Mouse (Mus musculus) testis, postnatal 10 days (tissue): ENCODE measurements around the gene Ngly1.

Experiments used
- DNase-seq: peaks from one replicate; pipeline ENCODE4 v3.0.0; 2021; ENCODE audit warnings: low spot score

Ngly1 gene

DNA sequence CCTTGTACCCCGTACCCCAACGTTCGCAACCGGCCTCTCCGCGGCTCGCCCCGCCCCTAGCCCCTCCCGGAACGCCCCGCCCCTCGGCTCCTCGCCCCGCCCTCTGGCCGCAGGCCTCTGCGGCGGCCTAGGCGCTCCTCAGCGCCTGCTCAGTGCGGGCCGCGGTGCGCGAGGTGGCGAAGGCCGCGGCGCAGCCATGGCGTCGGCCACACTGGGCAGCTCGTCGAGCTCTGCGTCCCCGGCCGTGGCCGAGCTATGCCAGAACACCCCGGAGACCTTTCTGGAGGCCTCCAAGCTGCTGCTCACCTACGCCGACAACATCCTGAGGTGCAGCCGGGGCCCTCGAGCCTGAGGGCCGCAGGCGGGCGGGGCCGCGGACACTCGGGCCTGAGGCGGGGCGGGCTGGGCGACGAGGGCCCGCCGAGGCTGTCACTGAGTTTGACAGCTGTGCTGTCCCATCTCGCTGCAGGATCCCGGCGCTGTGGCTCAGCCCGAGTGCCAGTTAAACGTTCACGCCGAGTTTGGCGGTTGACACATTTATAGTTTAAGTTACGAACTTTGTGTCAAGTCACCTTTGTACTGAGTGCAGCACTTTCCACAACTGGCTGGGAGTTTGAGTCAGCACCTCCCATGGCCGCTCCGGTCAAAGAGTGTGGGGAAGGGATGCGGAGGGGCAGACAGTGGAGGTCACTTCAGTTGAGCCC lies at the start of gene Ngly1, which contains the start of gene Oxsm:
Gene Ngly1, plus strand, starts transcription at position 110 of the 704 bp plus-strand sequence.
Gene Oxsm, minus strand, starts transcription at position 638 of the 704 bp plus-strand sequence.
- peak; percentile 95 for DNase-seq

DNA sequence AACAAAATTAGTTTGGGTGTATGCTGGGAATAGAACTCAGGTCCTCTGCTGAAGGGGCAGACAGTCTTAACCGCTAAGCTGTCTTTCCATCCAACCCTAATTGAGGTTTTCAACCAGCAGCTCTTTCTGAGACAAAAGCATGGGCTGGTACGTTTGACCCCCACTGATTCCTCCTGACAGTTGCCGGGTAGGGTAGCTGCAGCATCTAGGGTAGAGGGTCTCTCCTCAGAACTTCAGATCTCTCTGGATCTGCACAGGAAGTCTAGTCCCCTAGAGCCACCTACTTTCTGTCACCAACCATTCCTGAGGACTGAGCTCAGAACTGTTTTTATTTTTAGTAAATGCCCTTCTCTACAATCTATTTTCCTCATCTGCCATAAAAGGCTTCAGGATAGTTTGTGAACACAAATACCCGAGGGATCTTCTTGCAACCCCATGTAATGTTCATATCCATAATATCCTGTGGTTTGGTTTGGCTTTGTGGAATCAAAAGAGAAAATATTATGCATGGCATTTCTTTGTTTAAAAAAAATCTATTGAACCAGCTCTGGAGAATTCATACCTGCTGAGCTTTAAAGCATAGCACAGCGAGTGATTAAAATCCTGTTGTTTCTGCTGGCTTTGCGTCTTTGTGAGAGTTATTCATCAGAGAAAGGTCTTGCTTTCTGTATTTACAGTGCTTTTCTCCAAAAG lies 48.7 kb upstream of the Ngly1 start:
- DNase-seq, result no peak

DNA sequence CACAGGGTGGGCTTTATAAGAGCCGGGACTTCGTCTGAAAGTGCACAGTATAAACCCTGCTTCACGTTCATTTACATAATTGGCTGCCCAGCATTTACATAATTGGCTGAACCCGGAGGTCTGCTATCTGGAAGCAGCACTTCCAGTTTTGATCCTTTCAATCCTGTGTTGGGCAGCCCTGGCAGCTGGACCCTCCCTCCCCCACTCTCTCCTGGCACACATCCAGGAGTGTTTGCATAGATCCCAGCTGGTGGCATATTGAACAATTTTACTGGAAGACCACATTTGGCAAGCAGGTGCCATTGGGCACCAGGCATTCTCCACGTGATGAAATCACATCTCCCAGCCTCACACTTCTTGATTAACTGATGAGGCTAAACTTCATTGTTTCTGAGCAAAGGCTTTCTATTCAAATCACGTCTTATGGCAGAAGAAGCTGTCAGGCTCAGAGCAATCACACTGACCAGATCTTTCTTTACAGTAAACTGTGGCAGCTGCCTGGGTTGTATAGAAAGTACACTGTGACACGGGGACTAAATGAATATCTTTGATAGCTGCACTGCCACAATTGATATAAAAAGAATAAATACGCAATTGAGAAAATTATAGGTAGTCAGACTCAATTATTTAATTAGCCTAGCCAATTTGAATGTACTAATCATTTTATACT lies 48.0 kb upstream of the Ngly1 start:
- peak; percentile 53 for DNase-seq

GRCm38 (mm10) chr14:16201673-16202072 lies 47.4 kb upstream of the Ngly1 start:
- no peak for DNase-seq

GRCm38 (mm10) chr14:16207722-16208121 lies 41.4 kb upstream of the Ngly1 start:
- DNase-seq, result no peak

- DNase-seq, result no peak
These were observed 30.1 kb upstream of the Ngly1 start for GRCm38 (mm10) chr14:16219015-16219414.

DNA sequence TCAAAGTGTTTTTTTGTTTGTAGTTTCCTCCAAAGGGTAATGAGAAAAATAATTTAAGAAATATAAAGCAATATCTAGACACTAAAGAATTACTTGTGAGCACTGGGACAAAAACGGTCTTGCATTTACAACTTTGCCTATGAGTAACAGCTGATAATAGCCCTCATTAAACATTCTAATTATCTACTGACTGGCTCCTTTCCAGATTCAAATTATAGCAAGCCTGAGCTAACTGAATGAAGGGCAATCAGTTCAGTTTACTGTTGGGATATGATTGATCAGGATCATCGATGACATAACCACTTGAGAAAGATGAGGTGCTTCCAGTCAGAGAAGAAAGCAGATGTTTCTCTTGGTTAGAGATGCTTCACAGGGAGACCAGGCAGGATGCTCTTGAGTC lies 19.7 kb upstream of the Ngly1 start:
- no peak for DNase-seq

- no peak for DNase-seq
These were observed 18.5 kb upstream of the Ngly1 start for GRCm38 (mm10) chr14:16230581-16230980.

- DNase-seq, result no peak
These were observed 15.6 kb upstream of the Ngly1 start for GRCm38 (mm10) chr14:16233515-16233914.

GRCm38 (mm10) chr14:16236466-16236865 lies 12.6 kb upstream of the Ngly1 start:
- DNase-seq, result no peak

- no peak for DNase-seq
These were observed 6.8 kb upstream of the Ngly1 start for GRCm38 (mm10) chr14:16242193-16242815.

GRCm38 (mm10) chr14:16242947-16243602 lies 6.0 kb upstream of the Ngly1 start:
- DNase-seq, result peak; percentile 90

DNA sequence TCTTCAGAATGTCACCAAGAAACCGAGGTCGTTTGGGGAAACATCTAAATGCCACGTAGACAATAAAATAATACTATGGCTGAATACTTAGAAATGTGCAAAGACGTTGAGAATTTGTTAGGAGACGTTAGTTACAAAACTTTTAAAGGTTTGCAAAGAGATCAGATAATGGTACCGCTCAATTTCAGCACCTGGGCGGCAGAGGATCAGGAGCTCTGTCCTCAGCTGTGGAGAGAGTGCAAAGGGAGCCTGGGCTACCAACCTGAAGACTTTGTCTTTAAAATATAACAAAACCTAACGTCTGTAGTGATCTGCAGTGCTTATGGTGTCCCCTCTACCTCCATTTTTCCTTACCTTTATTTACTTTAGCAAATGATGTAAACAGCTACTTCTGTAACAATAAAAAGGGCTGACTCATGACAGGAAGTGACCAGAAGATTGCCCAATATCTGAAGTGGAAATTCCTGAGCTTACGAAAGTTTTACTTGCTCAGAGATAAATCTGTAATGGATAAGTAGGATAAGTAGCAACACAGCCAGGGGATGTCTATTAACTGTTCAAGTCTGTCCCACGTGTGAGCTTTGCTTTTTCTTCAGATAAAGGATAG lies 5.4 kb upstream of the Ngly1 start:
- DNase-seq, result no peak

DNA sequence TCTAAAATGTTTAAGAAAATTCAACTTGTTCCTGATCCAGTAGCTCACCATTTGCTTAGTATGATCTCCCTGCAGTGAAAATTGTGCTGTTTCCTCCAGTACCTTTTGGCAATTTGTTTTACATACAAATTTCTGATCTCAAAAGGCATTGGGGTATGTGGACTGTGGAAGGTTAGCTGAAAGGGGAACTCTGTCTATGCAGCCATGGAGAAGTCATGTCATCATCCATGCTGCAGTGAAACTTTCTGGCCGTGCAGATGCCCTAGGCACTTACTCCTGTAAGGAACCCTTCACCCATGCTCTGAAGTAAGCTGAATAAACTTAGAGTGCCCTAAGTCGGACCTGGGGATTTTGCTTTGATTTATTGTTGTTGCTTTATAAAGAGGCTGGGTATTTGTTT lies 4.7 kb upstream of the Ngly1 start:
- DNase-seq, result no peak

GRCm38 (mm10) chr14:16245127-16245526 lies 4.0 kb upstream of the Ngly1 start:
- DNase-seq, result no peak

GRCm38 (mm10) chr14:16246340-16246912 lies 2.7 kb upstream of the Ngly1 start:
- no peak for DNase-seq

- DNase-seq, result no peak
These were observed 945 bp upstream of the Ngly1 start for GRCm38 (mm10) chr14:16248135-16248534.

DNA sequence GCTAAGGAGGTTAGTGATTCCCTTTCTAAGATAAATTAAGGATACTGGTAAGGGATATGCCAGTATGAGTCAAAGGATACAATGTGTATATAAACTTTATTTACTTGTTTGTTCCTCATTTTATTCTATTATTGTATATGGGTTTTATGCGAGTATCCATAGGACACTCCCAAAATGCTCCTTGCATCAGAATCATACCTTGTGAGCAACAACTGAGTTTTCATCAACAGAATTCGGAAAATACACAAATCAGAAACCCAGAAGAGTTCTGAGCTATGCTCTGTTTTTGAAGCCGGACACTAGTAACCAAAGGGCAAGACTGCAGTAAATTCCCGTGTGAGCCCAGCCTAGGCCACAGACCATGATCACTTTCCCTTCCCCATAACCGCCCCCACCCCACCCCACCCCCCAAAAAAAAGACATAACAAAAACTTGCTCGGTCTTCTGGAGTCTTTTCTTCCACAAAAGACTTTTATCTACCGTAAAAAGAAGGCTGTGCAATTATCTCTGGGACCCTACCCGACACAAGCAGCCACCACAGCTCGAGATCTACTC lies 400 bp upstream of the Ngly1 start:
- DNase-seq, result no peak

DNA sequence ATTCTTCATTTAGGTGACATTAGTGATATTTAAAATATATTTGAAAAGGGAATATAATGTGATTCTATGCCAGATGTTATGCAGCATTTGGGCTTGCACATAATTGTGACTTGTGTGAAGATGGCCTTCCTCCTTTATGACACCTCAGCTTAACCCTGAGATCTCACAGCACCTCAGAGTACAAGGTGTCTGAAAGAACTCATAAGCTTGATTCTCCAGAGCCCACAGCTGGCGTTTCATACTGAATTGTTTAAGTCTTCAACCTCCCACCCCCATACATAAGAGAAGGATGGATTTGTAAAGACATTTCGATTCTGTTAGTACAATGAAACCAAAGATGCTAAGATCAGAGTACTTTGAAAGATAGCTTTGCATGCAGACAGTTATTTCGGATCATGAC lies 1.0 kb downstream of the Ngly1 start:
- DNase-seq, result no peak

DNA sequence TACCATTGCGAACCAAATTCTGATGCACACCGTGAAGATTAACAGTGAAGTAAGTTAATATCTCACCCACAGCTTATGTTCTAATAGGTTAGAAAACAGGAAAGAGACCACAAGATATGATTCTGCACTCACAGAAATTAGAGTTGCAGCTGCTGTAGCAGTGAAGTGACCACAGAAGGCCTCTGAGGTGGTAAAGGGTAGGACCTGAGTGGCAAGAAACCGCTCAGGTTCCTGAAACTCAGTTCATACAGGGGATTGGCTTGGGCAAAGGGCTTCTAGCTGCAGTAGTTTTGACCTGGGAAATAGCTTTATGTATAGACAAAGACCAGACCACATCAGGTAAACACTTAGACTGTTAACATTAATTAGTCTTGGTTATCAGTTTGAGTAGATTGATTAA lies 6.7 kb downstream of the Ngly1 start:
- no peak for DNase-seq

DNA sequence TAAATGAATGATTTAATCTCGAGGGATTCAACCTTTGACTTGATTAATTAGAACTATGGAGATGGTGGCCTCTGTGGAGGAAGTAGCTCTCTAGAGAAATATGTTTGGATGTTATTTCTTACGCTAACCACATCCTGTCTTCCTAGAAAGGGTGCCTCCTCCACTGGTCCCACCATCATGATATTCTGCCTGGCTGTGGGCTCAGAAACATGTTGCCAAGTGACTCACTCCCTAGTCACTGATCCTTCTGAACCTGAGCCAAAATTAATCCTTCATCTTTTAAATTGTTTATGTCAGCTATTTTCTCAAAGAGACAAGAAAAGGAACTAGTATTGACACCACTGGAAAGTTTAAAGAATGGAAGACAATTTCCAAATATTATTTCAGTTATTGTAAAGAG lies 7.1 kb downstream of the Ngly1 start:
- DNase-seq, result no peak
